Mouse (Mus musculus): ENCODE measurements around the gene Pde10a. TPM values are rescaled to one million over a fixed set of nuclear protein-coding genes. Genes with fewer than 3 reads are reported as not detected.

The Pde10a gene
- total and polyA plus RNA-seq, 2 experiments, result 0.28 to 0.56 TPM

GRCm38 (mm10) chr17:8897749-8898148 lies 372.6 kb downstream of the Pde10a start:
- no peaks in the 10 kb centered on the region for H3K4me1 ChIP-seq (ENCODE audit: control insufficient read depth, insufficient read depth, low read length)
- H3K79me2 ChIP-seq (ENCODE audit: control insufficient read depth, insufficient read depth, low read length), result no peaks in the 10 kb centered on the region
- no peaks in the 10 kb centered on the region for H3K27me3 ChIP-seq (ENCODE audit: control insufficient read depth, insufficient read depth, low read length)
- no peak overlapping the region for H3K27ac ChIP-seq (replicated peaks; ENCODE audit: insufficient read depth, low read depth, low read length)
- no peak overlapping the region for H3K9ac ChIP-seq (ENCODE audit: low read depth, low read length)
- TF ChIP-seq POLR2A (IDR thresholded peaks at IDR 0.05; ENCODE audit: extremely low read depth, insufficient read depth, low read length), result no peak
- TF ChIP-seq CTCF (IDR thresholded peaks at IDR 0.05; ENCODE audit: low read depth, low read length), result no peak
- H3K4me3 ChIP-seq (ENCODE audit: insufficient read depth, low read depth, low read length), result no peak overlapping the region
- 88% methylated on average over 10 of the region's 10 CpGs for WGBS
- no peaks in the 10 kb centered on the region for H3K36me3 ChIP-seq (ENCODE audit: control insufficient read depth, insufficient read depth, low read length)
- DNase-seq (ENCODE audit: extremely low read depth, low read depth, low spot score), result no peak

GRCm38 (mm10) chr17:8898221-8898620 lies 373.0 kb downstream of the Pde10a start:
- Histone ChIP-seq H3K4me1 (ENCODE audit: control insufficient read depth, insufficient read depth, low read length) (no peaks in the 10 kb centered on the region), H3K9ac (ENCODE audit: low read depth, low read length) (no peak overlapping the region), H3K27me3 (ENCODE audit: control insufficient read depth, insufficient read depth, low read length) (no peaks in the 10 kb centered on the region), H3K4me3 (ENCODE audit: insufficient read depth, low read depth, low read length) (no peak overlapping the region), H3K79me2 (ENCODE audit: control insufficient read depth, insufficient read depth, low read length) (no peaks in the 10 kb centered on the region), H3K27ac (replicated peaks; ENCODE audit: insufficient read depth, low read depth, low read length) (no peak overlapping the region), H3K36me3 (ENCODE audit: control insufficient read depth, insufficient read depth, low read length) (no peaks in the 10 kb centered on the region)
- 90% methylated on average over 8 of the region's 8 CpGs for WGBS
- DNase-seq (ENCODE audit: extremely low read depth, low read depth, low spot score), result no peak
- TF ChIP-seq POLR2A (IDR thresholded peaks at IDR 0.05; ENCODE audit: extremely low read depth, insufficient read depth, low read length), result no peak
- TF ChIP-seq CTCF (IDR thresholded peaks at IDR 0.05; ENCODE audit: low read depth, low read length), result no peak

GRCm38 (mm10) chr17:8899212-8899611 lies 374.0 kb downstream of the Pde10a start:
- no peaks in the 10 kb centered on the region for H3K27me3 ChIP-seq (ENCODE audit: control insufficient read depth, insufficient read depth, low read length)
- H3K79me2 ChIP-seq (ENCODE audit: control insufficient read depth, insufficient read depth, low read length), result no peaks in the 10 kb centered on the region
- no peaks in the 10 kb centered on the region for H3K4me1 ChIP-seq (ENCODE audit: control insufficient read depth, insufficient read depth, low read length)
- peak; percentile 78 for DNase-seq (ENCODE audit: extremely low read depth, low read depth, low spot score)
- no peak overlapping the region for H3K9ac ChIP-seq (ENCODE audit: low read depth, low read length)
- H3K27ac ChIP-seq (replicated peaks; ENCODE audit: insufficient read depth, low read depth, low read length), result no peak overlapping the region
- WGBS, result 71% methylated on average over 7 of the region's 7 CpGs
- H3K36me3 ChIP-seq (ENCODE audit: control insufficient read depth, insufficient read depth, low read length), result no peaks in the 10 kb centered on the region
- no peak overlapping the region for H3K4me3 ChIP-seq (ENCODE audit: insufficient read depth, low read depth, low read length)
- no peak for TF ChIP-seq CTCF (IDR thresholded peaks at IDR 0.05; ENCODE audit: low read depth, low read length)
- no peak for TF ChIP-seq POLR2A (IDR thresholded peaks at IDR 0.05; ENCODE audit: extremely low read depth, insufficient read depth, low read length)

- 92% methylated on average over 5 of the region's 5 CpGs for WGBS
- Histone ChIP-seq H3K27me3 (ENCODE audit: control insufficient read depth, insufficient read depth, low read length) (no peaks in the 10 kb centered on the region), H3K9ac (ENCODE audit: low read depth, low read length) (no peak overlapping the region), H3K79me2 (ENCODE audit: control insufficient read depth, insufficient read depth, low read length) (no peaks in the 10 kb centered on the region), H3K4me3 (ENCODE audit: insufficient read depth, low read depth, low read length) (no peak overlapping the region), H3K4me1 (ENCODE audit: control insufficient read depth, insufficient read depth, low read length) (no peaks in the 10 kb centered on the region), H3K36me3 (ENCODE audit: control insufficient read depth, insufficient read depth, low read length) (no peaks in the 10 kb centered on the region), H3K27ac (replicated peaks; ENCODE audit: insufficient read depth, low read depth, low read length) (no peak overlapping the region)
- DNase-seq (ENCODE audit: extremely low read depth, low read depth, low spot score), result no peak
- no peak for TF ChIP-seq POLR2A (IDR thresholded peaks at IDR 0.05; ENCODE audit: extremely low read depth, insufficient read depth, low read length)
Measured at GRCm38 (mm10) chr17:8903555-8904283, 378.5 kb downstream of the Pde10a start.

GRCm38 (mm10) chr17:8910571-8910970 lies 385.4 kb downstream of the Pde10a start:
- Histone ChIP-seq H3K27me3 (ENCODE audit: control insufficient read depth, insufficient read depth, low read length) (no peaks in the 10 kb centered on the region), H3K4me3 (ENCODE audit: insufficient read depth, low read depth, low read length) (no peak overlapping the region), H3K9ac (ENCODE audit: low read depth, low read length) (no peak overlapping the region), H3K4me1 (ENCODE audit: control insufficient read depth, insufficient read depth, low read length) (no peaks in the 10 kb centered on the region), H3K79me2 (ENCODE audit: control insufficient read depth, insufficient read depth, low read length) (no peaks in the 10 kb centered on the region), H3K27ac (replicated peaks; ENCODE audit: insufficient read depth, low read depth, low read length) (no peak overlapping the region), H3K36me3 (ENCODE audit: control insufficient read depth, insufficient read depth, low read length) (no peaks in the 10 kb centered on the region)
- TF ChIP-seq POLR2A (IDR thresholded peaks at IDR 0.05; ENCODE audit: extremely low read depth, insufficient read depth, low read length) (no peak), CTCF (IDR thresholded peaks at IDR 0.05; ENCODE audit: low read depth, low read length) (no peak)
- WGBS, result 72% methylated on average over 5 of the region's 5 CpGs
- no peak for DNase-seq (ENCODE audit: extremely low read depth, low read depth, low spot score)

- Histone ChIP-seq H3K4me3 (ENCODE audit: insufficient read depth, low read depth, low read length) (no peak overlapping the region), H3K4me1 (ENCODE audit: control insufficient read depth, insufficient read depth, low read length) (no peaks in the 10 kb centered on the region), H3K36me3 (ENCODE audit: control insufficient read depth, insufficient read depth, low read length) (no peaks in the 10 kb centered on the region), H3K9ac (ENCODE audit: low read depth, low read length) (no peak overlapping the region), H3K79me2 (ENCODE audit: control insufficient read depth, insufficient read depth, low read length) (no peaks in the 10 kb centered on the region), H3K27me3 (ENCODE audit: control insufficient read depth, insufficient read depth, low read length) (no peaks in the 10 kb centered on the region), H3K27ac (replicated peaks; ENCODE audit: insufficient read depth, low read depth, low read length) (no peak overlapping the region)
- DNase-seq (ENCODE audit: extremely low read depth, low read depth, low spot score), result no peak
- 88% methylated on average over 3 of the region's 3 CpGs for WGBS
- TF ChIP-seq CTCF (IDR thresholded peaks at IDR 0.05; ENCODE audit: low read depth, low read length), result no peak
- no peak for TF ChIP-seq POLR2A (IDR thresholded peaks at IDR 0.05; ENCODE audit: extremely low read depth, insufficient read depth, low read length)
Measured at GRCm38 (mm10) chr17:8912933-8913332, 387.8 kb downstream of the Pde10a start.
